Mouse (Mus musculus) lung, embryonic 15.5 days (tissue): ENCODE data around the gene Dock7. TPM values are rescaled to one million over a fixed set of nuclear protein-coding genes. Genes with fewer than 3 reads are reported as not detected.
A peak's percentile ranks its signal among the peaks of the same experiment; 100 is the strongest.

Experiments
- ATAC-seq: fragments of 200-750 bp; cut with Nextera tagmentation; 2 replicates; pipeline ENCODE4 v1.8.0; 2017; ENCODE audit warnings: moderate number of reproducible peaks, borderline replicate concordance; ENCODE audit not compliant: low FRiP score, low TSS enrichment; ENCODE audit errors: extremely low read depth
- H3K27ac ChIP-seq: fragments of 300-500 bp; sonication (generic); 2 replicates; pipeline ENCODE4 v1.5.1; 2015; ENCODE audit warnings: moderate library complexity, mild to moderate bottlenecking, inconsistent platforms
- H3K27me3 ChIP-seq: fragments of 300-500 bp; sonication (generic); 2 replicates; pipeline ENCODE4 v1.6.1; 2015; ENCODE audit warnings: inconsistent platforms
- H3K36me3 ChIP-seq: fragments of 300-500 bp; sonication (generic); 2 replicates; pipeline ENCODE4 v1.6.1; 2015; ENCODE audit warnings: inconsistent platforms
- H3K4me1 ChIP-seq: fragments of 300-500 bp; sonication (generic); 2 replicates; pipeline ENCODE4 v1.6.1; 2015; ENCODE audit warnings: inconsistent platforms
- H3K4me2 ChIP-seq: fragments of 300-500 bp; sonication (generic); 2 replicates; pipeline ENCODE4 v1.6.1; 2015; ENCODE audit warnings: inconsistent platforms, mild to moderate bottlenecking, moderate library complexity
- H3K4me3 ChIP-seq: fragments of 300-500 bp; sonication (generic); 2 replicates; pipeline ENCODE4 v1.5.1; 2015; ENCODE audit warnings: mild to moderate bottlenecking, inconsistent platforms
- H3K9ac ChIP-seq: fragments of 300-500 bp; sonication (generic); 2 replicates; pipeline ENCODE4 v1.6.1; 2015; ENCODE audit warnings: inconsistent platforms
- H3K9me3 ChIP-seq: fragments of 300-500 bp; sonication (generic); 2 replicates; pipeline ENCODE4 v1.6.1; 2016; ENCODE audit warnings: inconsistent platforms
- WGBS: fragments of 180-500 bp; shearing (Covaris S2); methylation state at CpG from one replicate; pipeline ENCODE4 v1.1.7; 2015; 5-methylcytosine and 5-hydroxymethylcytosine counted together
- polyA plus RNA-seq: library from polyadenylated mRNA; unstranded; fragments of >200 nt; fragmentation: Nextera tagmentation; extraction: Ambion mirVana; gene quantifications from 2 replicates; pipeline ENCODE4 v1.2.1, GENCODE M21; 2015

The Dock7 gene
- polyA plus RNA-seq, 1 experiment from 2014 or later = 50.4 TPM

DNA sequence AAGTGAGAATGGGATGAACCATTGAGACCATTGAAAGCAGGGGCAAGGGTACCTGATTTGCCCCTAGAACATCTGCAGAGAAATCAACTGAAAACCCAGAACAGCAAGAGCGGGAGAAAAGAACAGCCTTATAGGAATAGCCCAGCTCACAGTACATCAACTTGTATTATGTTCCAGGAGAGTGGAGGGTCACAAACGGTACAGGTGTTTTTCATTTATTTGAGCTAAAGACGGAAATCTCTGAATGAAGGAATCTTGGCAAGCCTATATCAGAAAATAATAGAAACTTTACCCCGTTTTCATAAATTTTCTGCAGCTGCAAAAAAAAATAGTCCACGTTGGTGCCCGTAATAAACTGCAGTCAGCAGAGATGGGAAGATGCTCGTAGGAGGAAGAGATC is 22.6 kb upstream of the Dock7 start:
- Histone ChIP-seq H3K9ac (no peak overlapping the region), H3K9me3 (no peaks in the 10 kb centered on the region), H3K4me2 (no peak overlapping the region), H3K27me3 (no peaks in the 10 kb centered on the region; the same call in 1 of the 2 replicates), H3K4me3 (no peak overlapping the region), H3K27ac (no peak overlapping the region), H3K36me3 (no peaks in the 10 kb centered on the region), H3K4me1 (no peaks in the 10 kb centered on the region)
- 81% methylated on average over 7 of the region's 7 CpGs for WGBS
- no peak for ATAC-seq

- H3K4me3 ChIP-seq = no peak overlapping the region
- H3K4me2 ChIP-seq = no peak overlapping the region
- H3K9me3 ChIP-seq = no peaks in the 10 kb centered on the region
- ATAC-seq = no peak
- H3K4me1 ChIP-seq = no peaks in the 10 kb centered on the region
- 53% methylated on average over 3 of the region's 3 CpGs for WGBS
- H3K9ac ChIP-seq = no peak overlapping the region
- no peak overlapping the region for H3K27ac ChIP-seq
- H3K36me3 ChIP-seq = no peaks in the 10 kb centered on the region
- H3K27me3 ChIP-seq = no peaks in the 10 kb centered on the region
These were observed 20.9 kb upstream of the Dock7 start for GRCm38 (mm10) chr4:99141578-99141977.

DNA sequence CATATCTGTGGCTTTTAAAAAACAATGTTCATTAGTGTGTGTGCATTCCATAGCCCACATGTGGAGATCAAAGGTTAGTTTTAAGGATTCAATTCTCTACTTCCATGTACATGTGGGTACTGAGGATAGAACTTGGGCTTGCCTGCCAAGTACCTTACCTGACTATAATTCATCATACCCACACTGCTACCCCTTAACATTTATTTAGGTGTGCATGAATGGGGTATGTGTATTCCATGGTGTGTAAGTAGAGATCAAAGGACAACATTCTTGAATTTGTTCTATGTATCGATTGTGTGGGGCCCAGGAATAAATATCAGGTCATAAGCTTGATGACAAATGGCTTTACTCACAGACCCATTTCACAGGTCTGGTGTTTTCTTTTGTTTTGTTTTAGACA is 20.5 kb upstream of the Dock7 start:
- H3K36me3 ChIP-seq = no peaks in the 10 kb centered on the region
- WGBS = 76% methylated on average over 1 of the region's 1 CpGs
- H3K4me2 ChIP-seq = no peak overlapping the region
- H3K9me3 ChIP-seq = no peaks in the 10 kb centered on the region
- H3K27ac ChIP-seq = no peak overlapping the region
- no peaks in the 10 kb centered on the region for H3K4me1 ChIP-seq
- no peak for ATAC-seq
- H3K4me3 ChIP-seq = no peak overlapping the region
- H3K9ac ChIP-seq = no peak overlapping the region
- H3K27me3 ChIP-seq = no peaks in the 10 kb centered on the region

- Histone ChIP-seq H3K36me3 (no peaks in the 10 kb centered on the region), H3K27ac (no peak overlapping the region), H3K9ac (no peak overlapping the region), H3K9me3 (no peaks in the 10 kb centered on the region), H3K4me3 (no peak overlapping the region), H3K27me3 (no peaks in the 10 kb centered on the region), H3K4me2 (no peak overlapping the region), H3K4me1 (no peaks in the 10 kb centered on the region)
- WGBS = 78% methylated on average over 8 of the region's 8 CpGs
- no peak for ATAC-seq
These were observed 17.4 kb upstream of the Dock7 start for GRCm38 (mm10) chr4:99137986-99138641.

DNA sequence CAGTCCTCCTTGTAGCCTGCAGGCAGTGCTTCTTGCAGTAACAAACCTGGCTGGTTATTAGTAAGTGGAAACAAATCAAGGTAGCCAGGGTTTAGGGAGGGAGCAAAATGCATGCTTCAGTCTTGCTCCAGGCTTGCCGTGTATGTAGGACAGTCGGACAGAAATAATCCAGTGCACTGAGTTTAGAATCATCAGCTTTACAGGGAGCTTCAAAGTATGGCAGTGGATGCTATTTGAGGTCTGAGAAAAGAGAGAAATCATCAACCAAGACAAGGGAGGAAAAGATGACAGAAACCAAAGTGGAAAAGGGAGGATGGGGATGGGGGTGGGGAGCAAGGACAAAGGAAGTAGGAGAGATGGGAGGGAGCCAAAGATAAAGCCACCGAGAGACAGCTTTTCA is 13.8 kb upstream of the Dock7 start:
- 63% methylated on average over 3 of the region's 3 CpGs for WGBS
- Histone ChIP-seq H3K27ac (no peak overlapping the region), H3K4me2 (no peak overlapping the region), H3K9me3 (no peaks in the 10 kb centered on the region), H3K36me3 (no peaks in the 10 kb centered on the region), H3K27me3 (no peaks in the 10 kb centered on the region), H3K9ac (no peak overlapping the region), H3K4me1 (no peaks in the 10 kb centered on the region; the same call in 1 of the 2 replicates), H3K4me3 (no peak overlapping the region)
- no peak for ATAC-seq

DNA sequence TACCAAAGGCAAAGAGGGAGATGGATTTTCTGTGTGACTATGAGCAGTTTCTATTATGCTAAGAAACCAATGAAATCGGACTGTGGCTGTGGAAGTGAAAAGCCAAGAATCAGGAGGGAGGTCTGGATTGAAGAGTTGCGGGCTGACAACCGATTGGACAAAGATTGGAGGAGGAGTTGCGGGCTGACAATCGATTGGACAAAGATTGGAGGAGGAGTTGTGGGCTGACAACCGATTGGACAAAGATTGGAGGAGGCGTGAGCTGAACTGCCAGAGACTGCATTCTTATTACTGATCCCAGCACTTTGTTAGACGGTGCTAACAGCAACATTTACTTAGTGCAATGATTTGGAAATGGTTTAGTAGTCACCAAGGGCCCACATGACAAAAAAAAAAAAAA is 12.6 kb upstream of the Dock7 start:
- Histone ChIP-seq H3K36me3 (no peaks in the 10 kb centered on the region), H3K4me3 (no peak overlapping the region), H3K9ac (no peak overlapping the region), H3K4me1 (no peaks in the 10 kb centered on the region; the same call in 1 of the 2 replicates), H3K9me3 (no peaks in the 10 kb centered on the region), H3K4me2 (no peak overlapping the region), H3K27ac (no peak overlapping the region), H3K27me3 (no peaks in the 10 kb centered on the region)
- ATAC-seq = no peak
- 92% methylated on average over 8 of the region's 8 CpGs for WGBS

GRCm38 (mm10) chr4:99132686-99133085 is 12.0 kb upstream of the Dock7 start:
- H3K4me2 ChIP-seq = no peak overlapping the region
- no peak overlapping the region for H3K27ac ChIP-seq
- H3K9me3 ChIP-seq = no peaks in the 10 kb centered on the region
- H3K36me3 ChIP-seq = no peaks in the 10 kb centered on the region
- no peak overlapping the region for H3K4me3 ChIP-seq
- no peak overlapping the region for H3K9ac ChIP-seq
- no peaks in the 10 kb centered on the region for H3K27me3 ChIP-seq
- no peaks in the 10 kb centered on the region; the same call in 1 of the 2 replicates for H3K4me1 ChIP-seq
- 61% methylated on average over 6 of the region's 6 CpGs for WGBS
- ATAC-seq = no peak

GRCm38 (mm10) chr4:99131227-99131653 is 10.5 kb upstream of the Dock7 start:
- Histone ChIP-seq H3K4me2 (no peak overlapping the region), H3K4me3 (no peak overlapping the region), H3K36me3 (no peaks in the 10 kb centered on the region), H3K9ac (no peak overlapping the region), H3K27me3 (no peaks in the 10 kb centered on the region), H3K27ac (no peak overlapping the region), H3K9me3 (no peaks in the 10 kb centered on the region), H3K4me1 (no peaks in the 10 kb centered on the region; the same call in 1 of the 2 replicates)
- WGBS = 76% methylated on average over 9 of the region's 9 CpGs
- no peak for ATAC-seq

DNA sequence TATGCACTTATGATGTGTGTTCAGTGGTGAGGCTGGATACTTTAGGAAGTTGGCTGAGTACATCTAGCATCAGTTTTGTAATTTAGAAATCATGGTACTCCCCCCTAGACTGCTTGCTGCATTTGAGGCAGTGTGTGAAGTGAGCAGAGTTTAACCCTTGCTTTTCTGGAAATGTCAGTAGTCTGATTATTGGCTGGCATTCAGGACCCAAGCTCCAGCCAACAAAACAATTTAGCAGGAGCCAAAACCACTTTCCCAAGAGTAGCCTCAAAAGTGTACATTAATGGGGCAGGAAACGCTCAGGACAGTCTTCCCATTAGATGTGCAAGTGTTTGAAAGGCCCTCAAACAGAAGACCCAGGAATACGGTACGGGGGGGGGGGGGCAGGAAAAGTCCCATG is 2.8 kb upstream of the Dock7 start:
- H3K4me1 ChIP-seq = peaks cover 30% of the 10 kb centered on the region
- WGBS = 21% methylated on average over 3 of the region's 3 CpGs
- no peaks in the 10 kb centered on the region for H3K36me3 ChIP-seq
- H3K9me3 ChIP-seq = no peaks in the 10 kb centered on the region
- ATAC-seq = no peak
- H3K27me3 ChIP-seq = no peaks in the 10 kb centered on the region
- no peak overlapping the region for H3K4me2 ChIP-seq
- H3K9ac ChIP-seq = no peak overlapping the region
- no peak overlapping the region for H3K4me3 ChIP-seq
- H3K27ac ChIP-seq = no peak overlapping the region

GRCm38 (mm10) chr4:99122786-99123185 is 2.1 kb upstream of the Dock7 start:
- ATAC-seq = no peak
- 72% methylated on average over 1 of the region's 1 CpGs for WGBS
- Histone ChIP-seq H3K4me1 (peaks cover 34% of the 10 kb centered on the region), H3K4me3 (no peak overlapping the region), H3K27ac (no peak overlapping the region), H3K4me2 (no peak overlapping the region), H3K36me3 (no peaks in the 10 kb centered on the region), H3K9ac (no peak overlapping the region), H3K27me3 (no peaks in the 10 kb centered on the region), H3K9me3 (no peaks in the 10 kb centered on the region)

DNA sequence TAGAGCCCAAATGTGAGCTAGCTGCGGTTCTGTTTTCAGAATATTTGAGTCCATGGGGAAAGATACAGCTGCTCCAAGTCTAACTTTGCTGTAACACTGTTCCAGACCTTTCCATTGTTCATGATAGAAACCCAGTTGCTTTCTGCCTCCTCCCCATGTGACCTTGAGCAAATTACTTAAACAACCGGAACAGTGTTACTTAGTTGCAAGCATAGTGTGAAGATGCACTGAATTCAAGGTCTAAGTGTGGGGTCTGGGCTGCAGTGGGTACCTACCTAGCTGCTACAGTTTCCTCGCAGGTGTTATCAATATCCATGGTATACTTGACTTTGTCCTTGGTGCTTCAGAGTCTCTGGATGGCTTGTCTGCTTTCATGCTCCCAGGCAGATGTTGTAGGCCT is 1.3 kb upstream of the Dock7 start:
- H3K4me2 ChIP-seq = no peak overlapping the region
- no peak overlapping the region for H3K27ac ChIP-seq
- H3K27me3 ChIP-seq = no peaks in the 10 kb centered on the region

GRCm38 (mm10) chr4:99121123-99121755 is 524 bp upstream of the Dock7 start:
- Histone ChIP-seq H3K27ac (no peak overlapping the region), H3K9me3 (no peaks in the 10 kb centered on the region), H3K36me3 (no peaks in the 10 kb centered on the region), H3K4me2 (peak overlapping the region; percentile 85), H3K9ac (peak overlapping the region; percentile 89), H3K4me3 (peak overlapping the region; percentile 87), H3K27me3 (no peaks in the 10 kb centered on the region), H3K4me1 (peaks cover 42% of the 10 kb centered on the region)
- no peak for ATAC-seq
- WGBS = 2% methylated on average over 17 of the region's 17 CpGs

More for the DNA sequence above, 1.3 kb upstream of the Dock7 start:
- Histone ChIP-seq H3K4me1 (peaks cover 36% of the 10 kb centered on the region), H3K36me3 (no peaks in the 10 kb centered on the region), H3K4me3 (no peak overlapping the region), H3K9ac (no peak overlapping the region), H3K9me3 (no peaks in the 10 kb centered on the region)
- 68% methylated on average over 3 of the region's 3 CpGs for WGBS
- ATAC-seq = no peak
